Comparison of ENCODE assay signal across 16 mouse cellular contexts in the genomic region with DNA sequence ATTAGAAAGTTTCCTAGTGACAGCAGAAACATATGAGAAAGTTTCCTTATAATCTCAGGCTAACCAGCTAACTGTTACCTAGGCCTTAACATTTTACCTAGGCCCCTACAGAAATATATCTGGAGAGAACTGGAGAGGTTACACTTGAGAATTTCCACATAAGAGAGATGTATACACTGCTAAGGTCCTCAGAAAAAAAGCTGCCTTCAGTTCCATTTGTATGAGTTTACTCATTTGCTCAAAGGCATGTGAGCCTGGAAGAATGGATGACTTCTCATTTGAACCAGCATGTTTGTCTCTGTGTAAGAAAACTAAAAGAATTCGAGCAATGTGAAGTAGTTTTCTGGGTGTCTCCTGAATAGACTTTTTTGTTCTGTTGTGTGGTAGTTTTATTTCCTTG.
"Had no signal": no experiment of that assay in that cellular context is flagged by ENCODE, and none has a peak within 500 bp of the region (broad histone marks: within the 10 kb centered on the region; RNA-seq: fewer than 3 reads in every experiment).

No protein-coding gene starts in this region.

- H3K4me3 ChIP-seq: liver, embryonic 13.5 days; liver, embryonic 15.5 days; megakaryocyte, embryonic 14.5 days; midbrain, embryonic 13.5 days; midbrain, embryonic 15.5 days; neural tube, embryonic 12.5 days; stomach, embryonic 15.5 days had no signal

- H3K27ac ChIP-seq: liver, embryonic 13.5 days; liver, embryonic 15.5 days; midbrain, embryonic 13.5 days; midbrain, embryonic 15.5 days; neural tube, embryonic 12.5 days; stomach, embryonic 15.5 days; stomach, postnatal 0 days had no signal

- ATAC-seq: liver, postnatal 0 days; midbrain, embryonic 13.5 days; midbrain, embryonic 15.5 days had no signal

- DNase-seq: liver, embryonic 13.5 days; liver, postnatal 0 days; lung, postnatal 14 days; right cerebral cortex, postnatal 14 days; thymus, adult 2 months; thymus, postnatal 25 days; thymus, postnatal 4 days had no signal

- H3K36me3 ChIP-seq: liver, embryonic 13.5 days; midbrain, embryonic 15.5 days; stomach, embryonic 15.5 days had no signal

- H3K9me3 ChIP-seq: liver, embryonic 13.5 days; liver, embryonic 15.5 days; megakaryocyte, embryonic 14.5 days; midbrain, embryonic 13.5 days; midbrain, embryonic 15.5 days; neural tube, embryonic 12.5 days; stomach, embryonic 15.5 days had no signal

- H3K27me3 ChIP-seq: liver, embryonic 13.5 days; liver, embryonic 15.5 days; midbrain, embryonic 13.5 days; midbrain, embryonic 15.5 days; neural tube, embryonic 12.5 days; stomach, embryonic 15.5 days had no signal

- H3K4me2 ChIP-seq: liver, embryonic 11.5 days; liver, embryonic 13.5 days; liver, embryonic 15.5 days; midbrain, embryonic 11.5 days; midbrain, embryonic 13.5 days; midbrain, embryonic 15.5 days; neural tube, embryonic 12.5 days; stomach, embryonic 15.5 days had no signal

- H3K9ac ChIP-seq: liver, embryonic 13.5 days; liver, embryonic 15.5 days; liver, postnatal 0 days; midbrain, embryonic 13.5 days; midbrain, embryonic 15.5 days; neural tube, embryonic 12.5 days; stomach, embryonic 15.5 days had no signal

- H3K4me1 ChIP-seq: liver, embryonic 13.5 days; liver, embryonic 15.5 days; midbrain, embryonic 13.5 days; midbrain, embryonic 15.5 days; neural tube, embryonic 12.5 days; stomach, embryonic 15.5 days had no signal
